In genomic region chr2:49860969-49861592, GRCm38 (mm10) we compare ENCODE assay signal across 18 mouse cellular contexts.
DNase-seq lines count a peak whose midpoint lies in the region; ATAC-seq and TF ChIP-seq lines count a peak whose summit lies in the region.
"Had no signal": no experiment of that assay in that cellular context is flagged by ENCODE, and none has a peak within 500 bp of the region (broad histone marks: within the 10 kb centered on the region; RNA-seq: fewer than 3 reads in every experiment).

No protein-coding gene starts in this region.

- no peak overlapping the region for H3K9ac ChIP-seq in kidney, embryonic 15.5 days
- no peak overlapping the region for H3K9ac ChIP-seq in lung, postnatal 0 days (replicated peaks; ENCODE audit: low read depth)
- H3K9ac ChIP-seq in intestine, postnatal 0 days (ENCODE audit: low read depth, low read length) = no peak overlapping the region
- H3K9ac ChIP-seq: embryonic facial prominence, embryonic 15.5 days; hindbrain, embryonic 15.5 days; limb, embryonic 15.5 days had no signal

- ATAC-seq in kidney, embryonic 15.5 days (replicated peaks; ENCODE audit: low FRiP score) = 0 out of 2 replicates have a peak, but pooled peaks have one; percentile 33
- peak; percentile 68 for ATAC-seq in lung, postnatal 0 days
- no peak for ATAC-seq in intestine, postnatal 0 days

- DNase-seq in kidney, adult 2 months = no peak
- peak; percentile 47 for DNase-seq in lung, postnatal 0 days (ENCODE audit: low spot score)
- DNase-seq in lung, adult 2 months = no peak
- no peak for DNase-seq in frontal cortex, postnatal 14 days (ENCODE audit: low spot score in 2 of 2)
- DNase-seq in spleen, adult 12 weeks (ENCODE audit: low spot score) = no peak
- DNase-seq: cerebellum, adult 9-10 months; heart, postnatal 14 days; kidney, adult 9 months; layer of hippocampus, adult 9-11 months; right cerebral cortex, adult 18-20 months; thymus, postnatal 25 days had no signal

- no peaks in the 10 kb centered on the region for H3K9me3 ChIP-seq in kidney, embryonic 15.5 days (replicated peaks)
- H3K9me3 ChIP-seq in lung, postnatal 0 days (ENCODE audit: low read length) = no peaks in the 10 kb centered on the region
- H3K9me3 ChIP-seq in intestine, postnatal 0 days (ENCODE audit: control insufficient read depth) = no peaks in the 10 kb centered on the region
- H3K9me3 ChIP-seq: embryonic facial prominence, embryonic 15.5 days; forebrain, embryonic 10.5 days; hindbrain, embryonic 15.5 days; limb, embryonic 15.5 days; midbrain, embryonic 10.5 days had no signal

- H3K4me2 ChIP-seq in kidney, embryonic 15.5 days = peak overlapping the region; percentile 19
- 0 out of 2 replicates have a peak overlapping the region, but pooled peaks have one; percentile 28 for H3K4me2 ChIP-seq in lung, postnatal 0 days (replicated peaks; ENCODE audit: low read depth, low read length)
- peak overlapping the region; percentile 49 for H3K4me2 ChIP-seq in intestine, postnatal 0 days (replicated peaks; ENCODE audit: low read depth)
- H3K4me2 ChIP-seq: embryonic facial prominence, embryonic 15.5 days; hindbrain, embryonic 15.5 days; limb, embryonic 15.5 days had no signal

- no peak overlapping the region for H3K27ac ChIP-seq in kidney, embryonic 15.5 days
- no peak overlapping the region for H3K27ac ChIP-seq in kidney, adult 2 months (ENCODE audit: insufficient read depth, low read depth, low read length)
- H3K27ac ChIP-seq in lung, postnatal 0 days (ENCODE audit: low read length) = no peak overlapping the region
- H3K27ac ChIP-seq in intestine, postnatal 0 days (ENCODE audit: low read depth, low read length) = no peak overlapping the region
- H3K27ac ChIP-seq: embryonic facial prominence, embryonic 15.5 days; forebrain, embryonic 10.5 days; hindbrain, embryonic 15.5 days; limb, embryonic 15.5 days; midbrain, embryonic 10.5 days had no signal

- no peaks in the 10 kb centered on the region for H3K27me3 ChIP-seq in kidney, embryonic 15.5 days
- no peaks in the 10 kb centered on the region for H3K27me3 ChIP-seq in kidney, adult 2 months (replicated peaks; ENCODE audit: control insufficient read depth, insufficient read depth, low read length)
- no peaks in the 10 kb centered on the region for H3K27me3 ChIP-seq in lung, postnatal 0 days (replicated peaks; ENCODE audit: insufficient read depth, low read length)
- H3K27me3 ChIP-seq in intestine, postnatal 0 days (replicated peaks; ENCODE audit: control insufficient read depth, insufficient read depth, low read length) = no peaks in the 10 kb centered on the region
- H3K27me3 ChIP-seq: embryonic facial prominence, embryonic 15.5 days; hindbrain, embryonic 15.5 days; limb, embryonic 15.5 days had no signal

- TF ChIP-seq POLR2A in kidney, adult 2 months (IDR thresholded peaks at IDR 0.05; ENCODE audit: low read depth, low read length) = no peak
- TF ChIP-seq POLR2A in lung, adult 2 months (IDR thresholded peaks at IDR 0.05; ENCODE audit: borderline replicate concordance, extremely low read depth, low read depth, low read length) = no peak

- TF ChIP-seq EP300 in lung, postnatal 0 days (IDR thresholded peaks at IDR 0.05) = no peak

- H3K36me3 ChIP-seq in kidney, embryonic 15.5 days = no peaks in the 10 kb centered on the region
- H3K36me3 ChIP-seq in kidney, adult 2 months (ENCODE audit: control insufficient read depth, insufficient read depth, low read length) = no peaks in the 10 kb centered on the region
- H3K36me3 ChIP-seq in lung, postnatal 0 days (ENCODE audit: insufficient read depth, low read length) = no peaks in the 10 kb centered on the region
- H3K36me3 ChIP-seq in intestine, postnatal 0 days (ENCODE audit: control insufficient read depth, insufficient read depth) = no peaks in the 10 kb centered on the region
- H3K36me3 ChIP-seq: embryonic facial prominence, embryonic 15.5 days; forebrain, embryonic 10.5 days; hindbrain, embryonic 15.5 days; limb, embryonic 15.5 days; midbrain, embryonic 10.5 days had no signal

- no peak overlapping the region for H3K4me3 ChIP-seq in kidney, embryonic 15.5 days (replicated peaks)
- H3K4me3 ChIP-seq in kidney, adult 2 months (ENCODE audit: insufficient read depth, low read depth, low read length) = no peak overlapping the region
- H3K4me3 ChIP-seq in lung, postnatal 0 days (ENCODE audit: low read depth, low read length) = no peak overlapping the region
- H3K4me3 ChIP-seq in lung, adult 2 months (replicated peaks; ENCODE audit: extremely low read depth, low read depth, low read length) = no peak overlapping the region
- peak overlapping the region; percentile 24 for H3K4me3 ChIP-seq in intestine, postnatal 0 days (ENCODE audit: low read depth, low read length)
- H3K4me3 ChIP-seq: embryonic facial prominence, embryonic 15.5 days; forebrain, embryonic 10.5 days; hindbrain, embryonic 15.5 days; limb, embryonic 15.5 days; midbrain, embryonic 10.5 days had no signal

- peaks cover 9% of the 10 kb centered on the region; the same call in 1 of the 2 replicates for H3K4me1 ChIP-seq in kidney, embryonic 15.5 days
- no peaks in the 10 kb centered on the region for H3K4me1 ChIP-seq in kidney, adult 2 months (ENCODE audit: control insufficient read depth, insufficient read depth, low read length)
- no peaks in the 10 kb centered on the region for H3K4me1 ChIP-seq in lung, postnatal 0 days (ENCODE audit: insufficient read depth, low read depth, low read length)
- H3K4me1 ChIP-seq in lung, adult 2 months (ENCODE audit: control insufficient read depth, insufficient read depth, low read length) = no peaks in the 10 kb centered on the region
- no peaks in the 10 kb centered on the region for H3K4me1 ChIP-seq in intestine, postnatal 0 days (replicated peaks; ENCODE audit: control insufficient read depth, insufficient read depth, low read length)
- H3K4me1 ChIP-seq: embryonic facial prominence, embryonic 15.5 days; limb, embryonic 15.5 days had no signal

- TF ChIP-seq CTCF in kidney, adult 2 months (conservative IDR thresholded peaks at IDR 0.05; ENCODE audit: insufficient read depth, insufficient read length, low read depth, low read length) = no peak
- TF ChIP-seq CTCF in lung, postnatal 0 days (IDR thresholded peaks at IDR 0.05) = no peak
- no peak for TF ChIP-seq CTCF in lung, adult 2 months (IDR thresholded peaks at IDR 0.05; ENCODE audit: insufficient read depth, low read length)
- no peak for TF ChIP-seq CTCF in intestine, postnatal 0 days (IDR thresholded peaks at IDR 0.05; ENCODE audit: low read depth)

- 27% methylated on average over 10 of the region's 12 CpGs for WGBS in kidney, embryonic 15.5 days
- WGBS in kidney, adult 2 months = 32% methylated on average over 10 of the region's 12 CpGs
- WGBS in lung, postnatal 0 days = 10% methylated on average over 10 of the region's 12 CpGs
- 22% methylated on average over 10 of the region's 12 CpGs for WGBS in lung, adult 2 months
- 19% methylated on average over 10 of the region's 12 CpGs for WGBS in intestine, postnatal 0 days
